In the genomic region with DNA sequence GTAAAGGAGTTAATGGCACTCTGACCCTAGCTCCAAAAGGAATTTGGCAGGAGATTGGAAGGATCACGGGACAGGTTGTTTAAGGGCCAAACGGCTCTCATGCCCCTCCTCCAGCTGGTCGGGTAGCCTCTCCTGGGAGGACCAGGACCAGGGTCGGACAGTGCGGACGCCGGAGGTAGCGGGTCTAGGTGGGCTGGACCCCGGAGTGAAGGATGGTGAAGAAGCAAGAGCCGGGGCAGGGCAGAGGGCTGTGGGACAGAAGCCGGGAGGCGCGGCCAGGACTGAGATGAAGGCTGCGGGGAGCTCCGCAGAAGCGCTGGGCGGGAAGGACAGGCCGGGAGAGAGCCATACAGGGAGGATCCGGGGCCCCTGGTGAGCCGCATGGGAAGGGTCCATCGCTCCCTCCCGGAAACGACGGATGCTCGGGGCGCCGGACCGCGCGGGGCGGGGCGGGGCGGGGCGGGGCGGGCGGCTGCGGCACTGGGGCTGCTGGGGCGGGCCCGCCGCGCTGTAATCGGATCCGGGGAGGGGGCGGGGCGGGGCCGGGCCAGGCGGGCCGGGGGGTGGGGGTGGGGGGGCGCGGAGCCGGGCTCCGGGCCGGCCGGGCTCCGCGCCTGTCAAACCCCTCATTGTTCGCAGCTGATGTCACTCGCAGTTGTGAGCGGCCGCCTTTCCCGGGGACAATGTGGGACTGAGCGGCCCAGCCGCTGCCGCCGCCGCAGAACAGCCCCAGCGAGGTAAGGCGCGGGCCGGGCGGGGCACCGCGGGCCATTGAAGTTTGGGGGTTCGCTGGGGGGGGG, we compare ENCODE assay signal across 7 mouse cellular contexts. TPM values are rescaled to one million over a fixed set of nuclear protein-coding genes. Genes with fewer than 3 reads are reported as not detected.
DNase-seq lines count a peak whose midpoint lies in the region; ATAC-seq and TF ChIP-seq lines count a peak whose summit lies in the region.

A gene (plus strand): TSS at position 21 of the 800 bp plus-strand sequence.

- peak within 1 kb of the TSS; percentile 82 for H3K9ac ChIP-seq in ES-Bruce4 (ENCODE audit: low read depth, poor library complexity, severe bottlenecking)
- H3K9ac ChIP-seq in embryonic facial prominence, embryonic 14.5 days (ENCODE audit: low read depth, low read length) = peak within 1 kb of the TSS; percentile 86
- peak within 1 kb of the TSS; percentile 79 for H3K9ac ChIP-seq in heart, embryonic 15.5 days
- peak within 1 kb of the TSS; percentile 82 for H3K9ac ChIP-seq in kidney, postnatal 0 days (ENCODE audit: low read depth, low read length)
- H3K9ac ChIP-seq in liver, embryonic 13.5 days = peak within 1 kb of the TSS; percentile 70

- H3K27me3 ChIP-seq in ES-Bruce4 (ENCODE audit: control insufficient read depth, insufficient read depth, low read length, poor library complexity, severe bottlenecking) = no peaks in the 10 kb centered on the region
- H3K27me3 ChIP-seq in embryonic facial prominence, embryonic 14.5 days (replicated peaks; ENCODE audit: control insufficient read depth, insufficient read depth, low read length) = no peaks in the 10 kb centered on the region
- H3K27me3 ChIP-seq in heart, embryonic 15.5 days = no peaks in the 10 kb centered on the region
- H3K27me3 ChIP-seq in kidney, postnatal 0 days (ENCODE audit: insufficient read depth, low read length) = no peaks in the 10 kb centered on the region
- H3K27me3 ChIP-seq in liver, embryonic 13.5 days = peaks cover 48% of the 10 kb centered on the region

- peaks cover 15% of the 10 kb centered on the region for H3K4me1 ChIP-seq in ES-Bruce4 (ENCODE audit: control insufficient read depth, insufficient read depth, low read length)
- H3K4me1 ChIP-seq in embryonic facial prominence, embryonic 14.5 days (ENCODE audit: control insufficient read depth, insufficient read depth, low read length) = peaks cover 71% of the 10 kb centered on the region
- H3K4me1 ChIP-seq in heart, embryonic 15.5 days (replicated peaks) = peaks cover 80% of the 10 kb centered on the region
- H3K4me1 ChIP-seq in kidney, postnatal 0 days (replicated peaks; ENCODE audit: insufficient read depth, low read length) = peaks cover 62% of the 10 kb centered on the region
- H3K4me1 ChIP-seq in liver, embryonic 13.5 days (replicated peaks) = peaks cover 78% of the 10 kb centered on the region

- peak within 1 kb of the TSS; percentile 92 for H3K4me2 ChIP-seq in embryonic facial prominence, embryonic 14.5 days (ENCODE audit: low read depth, low read length)
- peak within 1 kb of the TSS; percentile 95 for H3K4me2 ChIP-seq in heart, embryonic 15.5 days
- peak within 1 kb of the TSS; percentile 90 for H3K4me2 ChIP-seq in kidney, postnatal 0 days (ENCODE audit: low read length)
- H3K4me2 ChIP-seq in liver, embryonic 13.5 days = peak within 1 kb of the TSS; percentile 87

- no peak for TF ChIP-seq CTCF in ES-Bruce4 (IDR thresholded peaks at IDR 0.05; ENCODE audit: low read depth, low read length)
- TF ChIP-seq CTCF in kidney, postnatal 0 days (IDR thresholded peaks at IDR 0.05; ENCODE audit: low read depth) = no peak

- H3K9me3 ChIP-seq in ES-Bruce4 (replicated peaks; ENCODE audit: control insufficient read depth, insufficient read depth, low read length, poor library complexity, severe bottlenecking) = no peaks in the 10 kb centered on the region
- no peaks in the 10 kb centered on the region for H3K9me3 ChIP-seq in embryonic facial prominence, embryonic 14.5 days (ENCODE audit: control insufficient read depth, low read length)
- H3K9me3 ChIP-seq in heart, embryonic 15.5 days (replicated peaks) = no peaks in the 10 kb centered on the region
- no peaks in the 10 kb centered on the region for H3K9me3 ChIP-seq in kidney, postnatal 0 days (replicated peaks; ENCODE audit: low read length)
- no peaks in the 10 kb centered on the region for H3K9me3 ChIP-seq in liver, embryonic 13.5 days (replicated peaks)

- H3K36me3 ChIP-seq in ES-Bruce4 (ENCODE audit: control insufficient read depth, insufficient read depth, low read length, poor library complexity, severe bottlenecking) = no peaks in the 10 kb centered on the region
- H3K36me3 ChIP-seq in embryonic facial prominence, embryonic 14.5 days (ENCODE audit: control insufficient read depth, insufficient read depth, low read length) = no peaks in the 10 kb centered on the region
- no peaks in the 10 kb centered on the region for H3K36me3 ChIP-seq in heart, embryonic 15.5 days
- no peaks in the 10 kb centered on the region for H3K36me3 ChIP-seq in kidney, postnatal 0 days (ENCODE audit: insufficient read depth, low read length)
- no peaks in the 10 kb centered on the region for H3K36me3 ChIP-seq in liver, embryonic 13.5 days

- peak within 1 kb of the TSS; percentile 65 for H3K4me3 ChIP-seq in ES-Bruce4 (ENCODE audit: low read depth, low read length)
- peak within 1 kb of the TSS; percentile 74 for H3K4me3 ChIP-seq in embryonic facial prominence, embryonic 14.5 days (ENCODE audit: low read depth, low read length)
- H3K4me3 ChIP-seq in heart, embryonic 15.5 days = peak within 1 kb of the TSS; percentile 76
- peak within 1 kb of the TSS; percentile 69 for H3K4me3 ChIP-seq in kidney, postnatal 0 days (replicated peaks; ENCODE audit: low read depth, low read length)
- peak within 1 kb of the TSS; percentile 66 for H3K4me3 ChIP-seq in liver, embryonic 13.5 days (replicated peaks)

- peak; percentile 66 for ATAC-seq in embryonic facial prominence, embryonic 14.5 days (ENCODE audit: low read depth)
- ATAC-seq in heart, embryonic 15.5 days (replicated peaks; ENCODE audit: insufficient number of reproducible peaks, insufficient read depth, low FRiP score, low read depth) = peak; percentile 72
- peak; percentile 70 for ATAC-seq in kidney, postnatal 0 days (replicated peaks; ENCODE audit: low FRiP score, low read depth)
- peak; percentile 65 for ATAC-seq in liver, embryonic 13.5 days (ENCODE audit: low read depth)

- TF ChIP-seq EP300 in ES-Bruce4 (IDR thresholded peaks at IDR 0.05; ENCODE audit: insufficient read depth, low read depth, low read length) = no peak

- peak within 1 kb of the TSS; percentile 90 for H3K27ac ChIP-seq in ES-Bruce4 (ENCODE audit: insufficient read depth, low read length)
- peak within 1 kb of the TSS; percentile 89 for H3K27ac ChIP-seq in embryonic facial prominence, embryonic 14.5 days (replicated peaks; ENCODE audit: low read depth, low read length)
- peak within 1 kb of the TSS; percentile 91 for H3K27ac ChIP-seq in heart, embryonic 15.5 days
- H3K27ac ChIP-seq in kidney, postnatal 0 days = peak within 1 kb of the TSS; percentile 91
- peak within 1 kb of the TSS; percentile 80 for H3K27ac ChIP-seq in liver, embryonic 13.5 days

- TF ChIP-seq POLR2A in ES-Bruce4 (IDR thresholded peaks at IDR 0.05; ENCODE audit: insufficient read depth, low read length) = no peak

- WGBS in embryonic facial prominence, embryonic 14.5 days = 2% methylated on average over 9 of the region's 74 CpGs
- WGBS in heart, embryonic 15.5 days = under 1% methylated on average over 44 of the region's 74 CpGs
- 2% methylated on average over 51 of the region's 74 CpGs for WGBS in kidney, postnatal 0 days
- 1% methylated on average over 28 of the region's 74 CpGs for WGBS in liver, embryonic 13.5 days (ENCODE audit: insufficient replicate concordance)

- DNase-seq in adrenal gland, adult 8-10 months = no peak
- DNase-seq in embryonic facial prominence, embryonic 14.5 days (ENCODE audit: low spot score) = peak; percentile 85
- DNase-seq in kidney, postnatal 0 days (ENCODE audit: low spot score) = peak; percentile 83
- DNase-seq in liver, embryonic 13.5 days = no peak
- DNase-seq in naive thymus-derived CD4-positive, alpha-beta T cell, adult 2 months (ENCODE audit: low read depth) = peak; percentile 64

RNA-seq across cellular contexts. Expression of the gene that starts here (rescaled TPM):
- polyA plus RNA-seq in ES-Bruce4 (2011; ENCODE audit: insufficient read depth, insufficient read length, low read depth, missing spikeins) = 99.2 and 115 TPM in 2 replicates
- 10 to 100 TPM; 20.4 to 47.9 (median 34.8) TPM for total RNA-seq in adrenal gland, adult 8-10 months (2022)
- 90.2 and 101 TPM in 2 replicates for polyA plus RNA-seq in embryonic facial prominence, embryonic 14.5 days (2014; fragmentation: Nextera tagmentation; extraction: Ambion mirVana)
- 61.8 and 73.2 TPM in 2 replicates for polyA plus RNA-seq in heart, embryonic 15.5 days (2015; fragmentation: Nextera tagmentation; extraction: Ambion mirVana)
- 78.6 and 79.7 TPM in 2 replicates for polyA plus RNA-seq in kidney, postnatal 0 days (2015; fragmentation: Nextera tagmentation; extraction: Ambion mirVana)
- polyA plus RNA-seq in liver, embryonic 13.5 days (2015; fragmentation: Nextera tagmentation; extraction: Ambion mirVana) = 12.7 and 13.2 TPM in 2 replicates

Comparison
In these comparisons a context has a peak if more than half of its experiments do, and no peak if none do; other contexts are left out.
1. DNase-seq: peak in embryonic facial prominence, embryonic 14.5 days (single experiment), kidney, postnatal 0 days (single experiment) and naive thymus-derived CD4-positive, alpha-beta T cell, adult 2 months (single experiment); none in adrenal gland, adult 8-10 months (single experiment) and liver, embryonic 13.5 days (single experiment).
2. Peak in every context shown above with its lines, with median percentiles within 50 percentile points of each other: H3K27ac ChIP-seq, H3K4me3 ChIP-seq, H3K9ac ChIP-seq, ATAC-seq and H3K4me2 ChIP-seq.